Mouse (Mus musculus) liver, postnatal 0 days (tissue): ENCODE measurements at regions not wholly inside any gene's neighbourhood (a gene's known extent, or its start where the extent isn't known, plus 50 kb on each side); places are given as distances from the start of the nearest gene placed in this dataset.

ENCODE experiments used
- CTCF ChIP-seq: sonication (generic); IDR thresholded peaks from 2 replicates; pipeline ENCODE4 v1.5.1; 2016; ENCODE audit warnings: antibody characterized with exemption, low read depth
- EP300 ChIP-seq: IDR thresholded peaks from 2 replicates; pipeline ENCODE4 v1.6.1; 2016; ENCODE audit warnings: antibody characterized with exemption, low read depth, mild to moderate bottlenecking

GRCm38 (mm10) chr7:137674596-137674995, 237.2 kb downstream of the Glrx3 start:
- TF ChIP-seq CTCF, result no peak
- TF ChIP-seq EP300, result no peak
